Mouse (Mus musculus) adrenal gland, adult 10 weeks (tissue): ENCODE measurements around the gene Zfp644. TPM values are rescaled to one million over a fixed set of nuclear protein-coding genes. Genes with fewer than 3 reads are reported as not detected.

Experiments used
- polyA plus RNA-seq: library from polyadenylated mRNA; stranded (reverse); fragments of 350-450 nt; fragmentation: Illumina TruSeq; extraction: RNeasy Lipid Tissue Mini Kit (QIAGEN cat#74804); gene quantifications from one replicate; pipeline ENCODE4 v1.2.3, GENCODE M21; 2014; ENCODE audit warnings: low read depth, low replicate concordance

The Zfp644 gene
- 86.1 TPM for polyA plus RNA-seq

GRCm38 (mm10) chr5:106696396-106697337 is at the start of gene Zfp644:
Zfp644 (minus strand) TSS chr5:106697287.

DNA sequence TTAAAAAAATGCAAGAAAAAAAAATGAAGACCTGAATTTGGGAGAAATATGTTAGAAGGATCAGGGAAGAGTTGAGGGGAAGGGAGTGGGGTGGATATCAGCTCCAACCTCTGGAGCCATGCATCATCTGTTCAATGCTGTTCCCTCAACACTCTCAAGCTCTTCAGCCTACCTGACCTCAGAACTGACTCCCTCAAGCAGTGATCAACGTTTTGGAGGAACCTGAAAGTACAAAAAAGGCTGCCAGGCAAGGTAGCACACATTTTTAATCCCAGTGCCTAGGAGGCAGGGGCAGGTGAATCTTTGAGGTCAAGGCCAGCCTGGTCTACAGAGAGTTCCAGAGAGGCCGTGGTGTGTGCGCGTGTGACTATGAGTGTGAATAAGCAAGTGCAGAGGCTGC is 88.3 kb downstream of the Zfp644 start, which contains the start of gene Gm17304:
Gm17304 (plus strand) TSS at position 301 of the 400 bp plus-strand sequence.

Other genes with a start within 250 kb of the Zfp644 start
- gene Barhl2, start 239.1 kb downstream of the Zfp644 start, polyA plus RNA-seq, result not detected
- not detected for gene Gm17304, start 88.2 kb downstream of the Zfp644 start, polyA plus RNA-seq
- gene Hfm1, start 229.0 kb upstream of the Zfp644 start, polyA plus RNA-seq, result 0.23 TPM